Mouse (Mus musculus): ENCODE results near the gene Tnp2. TPM values are rescaled to one million over a fixed set of nuclear protein-coding genes. Genes with fewer than 3 reads are reported as not detected.

Gene Tnp2
- total RNA-seq, 2 experiments from 2014 or later = not detected

Other genes starting within 250 kb of the Tnp2 start
- gene Dexi, start 245.6 kb downstream of the Tnp2 start, total RNA-seq (2015; ENCODE audit: low replicate concordance) = 2.2 and 5.4 TPM in 2 replicates
- 1.8 TPM in 1 of 2 replicates, not detected in the other for gene Dexi, start 245.6 kb downstream of the Tnp2 start, total RNA-seq (2017; ENCODE audit: low replicate concordance)
- 6.7 and 8.6 TPM in 2 replicates for gene Clec16a, start 243.3 kb downstream of the Tnp2 start, total RNA-seq (2015; ENCODE audit: low replicate concordance)
- 4.0 and 5.4 TPM in 2 replicates for gene Clec16a, start 243.3 kb downstream of the Tnp2 start, total RNA-seq (2017; ENCODE audit: low replicate concordance)
- gene Socs1, start 3.1 kb downstream of the Tnp2 start, total RNA-seq (2015; ENCODE audit: low replicate concordance) = 0.72 TPM in 1 of 2 replicates, not detected in the other
- gene Socs1, start 3.1 kb downstream of the Tnp2 start, total RNA-seq (2017; ENCODE audit: low replicate concordance) = 0.08 and 1.0 TPM in 2 replicates
- gene Prm3, start 2.3 kb upstream of the Tnp2 start, total RNA-seq (2015; ENCODE audit: low replicate concordance) = not detected in 2 replicates
- not detected in 2 replicates for gene Prm3, start 2.3 kb upstream of the Tnp2 start, total RNA-seq (2017; ENCODE audit: low replicate concordance)
- not detected in 2 replicates for gene Prm2, start 7.5 kb upstream of the Tnp2 start, total RNA-seq (2015; ENCODE audit: low replicate concordance)
- gene Prm2, start 7.5 kb upstream of the Tnp2 start, total RNA-seq (2017; ENCODE audit: low replicate concordance) = not detected in 2 replicates
- not detected in 2 replicates for gene Prm1, start 17.2 kb upstream of the Tnp2 start, total RNA-seq (2015; ENCODE audit: low replicate concordance)
- gene Prm1, start 17.2 kb upstream of the Tnp2 start, total RNA-seq (2017; ENCODE audit: low replicate concordance) = not detected in 2 replicates
- gene Gm11172, start 24.3 kb upstream of the Tnp2 start, total RNA-seq (2015; ENCODE audit: low replicate concordance) = not detected in 2 replicates
- not detected in 2 replicates for gene Gm11172, start 24.3 kb upstream of the Tnp2 start, total RNA-seq (2017; ENCODE audit: low replicate concordance)
- gene Rmi2, start 46.4 kb upstream of the Tnp2 start, total RNA-seq (2015; ENCODE audit: low replicate concordance) = 1.3 and 3.6 TPM in 2 replicates
- 2.0 and 3.2 TPM in 2 replicates for gene Rmi2, start 46.4 kb upstream of the Tnp2 start, total RNA-seq (2017; ENCODE audit: low replicate concordance)

Data from erythroid progenitor cell, adult 5-6 weeks (primary cell).